Mouse (Mus musculus): Measurements from ENCODE around the gene Itpka. TPM values are rescaled to one million over a fixed set of nuclear protein-coding genes. Genes with fewer than 3 reads are reported as not detected.

Itpka gene
- polyA plus RNA-seq, 1 experiment from 2014 or later: 3.1 TPM

Other genes with a start within 250 kb of the Itpka start
- 0.31 and 0.34 TPM in 2 replicates for gene Exd1, start 194.7 kb upstream of the Itpka start, polyA plus RNA-seq (2016; fragmentation: Nextera tagmentation; extraction: Ambion mirVana)
- gene Chp1, start 194.6 kb upstream of the Itpka start, polyA plus RNA-seq (2016; fragmentation: Nextera tagmentation; extraction: Ambion mirVana): 42.4 and 47.4 TPM in 2 replicates
- 52.0 and 56.7 TPM in 2 replicates for gene Nusap1, start 124.0 kb upstream of the Itpka start, polyA plus RNA-seq (2016; fragmentation: Nextera tagmentation; extraction: Ambion mirVana)
- gene Oip5, start 123.9 kb upstream of the Itpka start, polyA plus RNA-seq (2016; fragmentation: Nextera tagmentation; extraction: Ambion mirVana): 30.1 and 30.8 TPM in 2 replicates
- 58.3 and 65.4 TPM in 2 replicates for gene Ndufaf1, start 79.5 kb upstream of the Itpka start, polyA plus RNA-seq (2016; fragmentation: Nextera tagmentation; extraction: Ambion mirVana)
- gene Rtf1, start 67.3 kb upstream of the Itpka start, polyA plus RNA-seq (2016; fragmentation: Nextera tagmentation; extraction: Ambion mirVana): 26.4 and 37.4 TPM in 2 replicates
- 0.10 and 0.13 TPM in 2 replicates for gene Ltk, start 18.1 kb downstream of the Itpka start, polyA plus RNA-seq (2016; fragmentation: Nextera tagmentation; extraction: Ambion mirVana)
- gene Rpap1, start 45.2 kb downstream of the Itpka start, polyA plus RNA-seq (2016; fragmentation: Nextera tagmentation; extraction: Ambion mirVana): 31.4 and 32.0 TPM in 2 replicates
- gene Tyro3, start 55.4 kb downstream of the Itpka start, polyA plus RNA-seq (2016; fragmentation: Nextera tagmentation; extraction: Ambion mirVana): 8.9 and 11.6 TPM in 2 replicates
- 24.2 and 24.6 TPM in 2 replicates for gene Mga, start 154.9 kb downstream of the Itpka start, polyA plus RNA-seq (2016; fragmentation: Nextera tagmentation; extraction: Ambion mirVana)
- gene Mapkbp1, start 230.4 kb downstream of the Itpka start, polyA plus RNA-seq (2016; fragmentation: Nextera tagmentation; extraction: Ambion mirVana): 1.8 and 2.8 TPM in 2 replicates

Data from heart, embryonic 10.5 days (tissue).